Mouse (Mus musculus) ES-E14 (cell line): ENCODE measurements around the gene Slc39a7. TPM values are rescaled to one million over a fixed set of nuclear protein-coding genes. Genes with fewer than 3 reads are reported as not detected.

Experiments
- DNase-seq: peaks from one replicate; pipeline ENCODE4 v3.0.0-alpha.2; 2013; ENCODE audit warnings: low read depth, low spot score
- H3K27ac ChIP-seq: 2 replicates; pipeline ENCODE4 v1.5.1; 2012; ENCODE audit warnings: low read depth, mild to moderate bottlenecking, low read length, moderate library complexity, mixed read lengths; ENCODE audit not compliant: poor library complexity, insufficient read depth, severe bottlenecking
- H3K36me3 ChIP-seq: 2 replicates; pipeline ENCODE4 v1.6.1; 2012; ENCODE audit warnings: mild to moderate bottlenecking, low read length, moderate library complexity, mixed read lengths; ENCODE audit not compliant: control insufficient read depth, poor library complexity, insufficient read depth, severe bottlenecking
- H3K4me1 ChIP-seq, 2 experiments: fragments of 150-350 bp in 1 of 2; sonication (generic) in 1 of 2; 2 replicates each; pipeline ENCODE4 v1.6.1; 2012; ENCODE audit warnings: low read length in 2 of 2, mild to moderate bottlenecking in 1 of 2, mixed read lengths in 1 of 2; ENCODE audit not compliant: control insufficient read depth in 2 of 2, insufficient read depth in 2 of 2, poor library complexity in 1 of 2
- H3K4me3 ChIP-seq, 2 experiments: fragments of 150-350 bp in 1 of 2; sonication (generic) in 1 of 2; 2 replicates each; pipeline ENCODE4 v1.5.1; 2012; ENCODE audit warnings: low read length in 2 of 2, low read depth in 1 of 2, mild to moderate bottlenecking in 1 of 2, mixed read lengths in 1 of 2; ENCODE audit not compliant: insufficient read depth in 1 of 2, poor library complexity in 1 of 2, severe bottlenecking in 1 of 2
- H3K9ac ChIP-seq: 2 replicates; pipeline ENCODE4 v1.6.1; 2012; ENCODE audit warnings: low read depth, mild to moderate bottlenecking, low read length, mixed read lengths; ENCODE audit not compliant: poor library complexity, insufficient read depth, severe bottlenecking
- H3K9me3 ChIP-seq: fragments of 150-350 bp; sonication (generic); 2 replicates; pipeline ENCODE4 v1.6.1; 2012; ENCODE audit warnings: low read depth, mild to moderate bottlenecking, low read length; ENCODE audit not compliant: control insufficient read depth, insufficient read depth
- CHD2 ChIP-seq: IDR thresholded peaks from 2 replicates; pipeline ENCODE4 v1.6.1; 2014; ENCODE audit warnings: mild to moderate bottlenecking, low read depth, low read length, inconsistent platforms
- HCFC1 ChIP-seq: IDR thresholded peaks from 2 replicates; pipeline ENCODE4 v1.6.1; 2012; ENCODE audit warnings: low read length, inconsistent platforms, borderline replicate concordance; ENCODE audit not compliant: insufficient read depth
- MAFK ChIP-seq: IDR thresholded peaks from 2 replicates; pipeline ENCODE4 v1.6.1; 2014; ENCODE audit warnings: mild to moderate bottlenecking, low read depth, low read length, inconsistent platforms; ENCODE audit not compliant: insufficient read depth
- ZC3H11A ChIP-seq: IDR thresholded peaks from 2 replicates; pipeline ENCODE4 v1.6.1; 2012; ENCODE audit warnings: low read depth, mild to moderate bottlenecking, inconsistent platforms, low read length, borderline replicate concordance
- ZNF384 ChIP-seq: IDR thresholded peaks from 2 replicates; pipeline ENCODE4 v1.6.1; 2012; ENCODE audit warnings: low read depth, low read length, inconsistent platforms
- in situ Hi-C, 2 experiments: fragments of 600-800 bp; cut with MboI; formaldehyde crosslinking; loops; one replicate each; pipeline ENCODE4 v1.15.1; 2025; ENCODE audit warnings: low sequenced_read_pairs in 2 of 2, inconsistent platforms in 1 of 2; ENCODE audit not compliant: unreplicated experiment in 2 of 2
- total RNA-seq: library from RNA; depleted of rRNA; stranded (reverse); fragments of 300-350 nt; gene quantifications from 2 replicates; pipeline ENCODE4 v1.2.3, GENCODE M21; 2012

The Slc39a7 gene
- total RNA-seq, 1 experiment = 253 TPM

GRCm38 (mm10) chr17:34033441-34033840 lies 2.0 kb upstream of the Slc39a7 start:
- H3K4me1 ChIP-seq = peaks cover 3 to 13% of the 10 kb centered on the region in 2 experiments; a peak in 2 of 4 replicates
- no peak overlapping the region for H3K27ac ChIP-seq
- H3K36me3 ChIP-seq = peaks cover 56% of the 10 kb centered on the region
- in situ Hi-C loops = no loop called here
- DNase-seq = no peak
- H3K9me3 ChIP-seq = no peaks in the 10 kb centered on the region
- no peak overlapping the region for H3K9ac ChIP-seq
- TF ChIP-seq HCFC1 (no peak), ZC3H11A (no peak), CHD2 (no peak), MAFK (no peak), ZNF384 (no peak)
- no peak overlapping the region for H3K4me3 ChIP-seq

- H3K4me1 ChIP-seq = peaks cover 5 to 13% of the 10 kb centered on the region in 2 experiments; a peak in 3 of 4 replicates
- H3K9ac ChIP-seq = peak overlapping the region; percentile 84
- in situ Hi-C loops = no loop called here
- no peak for DNase-seq
- TF ChIP-seq ZC3H11A (no peak), CHD2 (no peak), HCFC1 (no peak), MAFK (no peak), ZNF384 (no peak)
- H3K4me3 ChIP-seq = peak overlapping the region; percentile 72 to 97
- H3K36me3 ChIP-seq = peaks cover 56% of the 10 kb centered on the region
- H3K9me3 ChIP-seq = no peaks in the 10 kb centered on the region
- H3K27ac ChIP-seq = no peak overlapping the region
Measured at GRCm38 (mm10) chr17:34032806-34033205, 1.3 kb upstream of the Slc39a7 start.

- Histone ChIP-seq H3K36me3 (peaks cover 50% of the 10 kb centered on the region), H3K4me3 (peak overlapping the region; percentile 72 to 97), H3K9ac (peak overlapping the region; percentile 84), H3K9me3 (no peaks in the 10 kb centered on the region), H3K27ac (peak overlapping the region; percentile 70), H3K4me1 (peaks cover 5 to 13% of the 10 kb centered on the region in 2 experiments; a peak in 3 of 4 replicates)
- no peak for TF ChIP-seq ZC3H11A
- TF ChIP-seq MAFK = no peak
- TF ChIP-seq ZNF384 = no peak
- no peak for TF ChIP-seq HCFC1
- no peak for TF ChIP-seq CHD2
- no peak for DNase-seq
- in situ Hi-C loops = no loop called here
Measured at GRCm38 (mm10) chr17:34032174-34032632, 721 bp upstream of the Slc39a7 start.

GRCm38 (mm10) chr17:34030861-34031326 lies 588 bp downstream of the Slc39a7 start:
- DNase-seq = no peak
- TF ChIP-seq ZNF384 (no peak), CHD2 (no peak), HCFC1 (no peak), ZC3H11A (no peak), MAFK (no peak)

GRCm38 (mm10) chr17:34029890-34030595 lies 1.4 kb downstream of the Slc39a7 start:
- no peak for DNase-seq
- H3K36me3 ChIP-seq = peaks cover 32% of the 10 kb centered on the region
- TF ChIP-seq ZC3H11A (no peak), CHD2 (no peak), MAFK (no peak), HCFC1 (no peak), ZNF384 (no peak)
- in situ Hi-C loops = no loop called here
- peak overlapping the region; percentile 84 for H3K9ac ChIP-seq
- H3K4me1 ChIP-seq = peaks cover 7 to 28% of the 10 kb centered on the region in 2 experiments
- H3K9me3 ChIP-seq = no peaks in the 10 kb centered on the region
- peak overlapping the region; percentile 72 to 97 for H3K4me3 ChIP-seq
- H3K27ac ChIP-seq = no peak overlapping the region

More at GRCm38 (mm10) chr17:34030861-34031326, 588 bp downstream of the Slc39a7 start:
- Histone ChIP-seq H3K27ac (peak overlapping the region; percentile 74), H3K36me3 (peaks cover 37% of the 10 kb centered on the region), H3K9ac (peak overlapping the region; percentile 84), H3K9me3 (no peaks in the 10 kb centered on the region), H3K4me1 (peaks cover 7 to 23% of the 10 kb centered on the region in 2 experiments), H3K4me3 (peak overlapping the region; percentile 72 to 97)
- in situ Hi-C loops = no loop called here
